Mouse (Mus musculus): ENCODE measurements around the gene Dap.

GRCm38 (mm10) chr15:31238611-31239010, 14.5 kb downstream of the Dap start:
- TF ChIP-seq CTCF (IDR thresholded peaks at IDR 0.05; ENCODE audit: control insufficient read depth, insufficient read depth, insufficient read length), result no peak
- TF ChIP-seq MYOD1 (IDR thresholded peaks at IDR 0.05; ENCODE audit: control insufficient read depth, insufficient read length, low read depth), result no peak
- TF ChIP-seq CEBPB (IDR thresholded peaks at IDR 0.05; ENCODE audit: low read depth), result no peak

Measured in C2C12 (cell line).